Mouse (Mus musculus): ENCODE data around the gene Ropn1.

- no peak for TF ChIP-seq POLR2A (IDR thresholded peaks at IDR 0.05; ENCODE audit: insufficient read length, low read depth)
- TF ChIP-seq MYOG (IDR thresholded peaks at IDR 0.05; ENCODE audit: control insufficient read depth in 1 of 3, insufficient read depth in 1 of 3, insufficient read length in 2 of 3, low read depth in 2 of 3): no peak
- no peak for TF ChIP-seq MAX (IDR thresholded peaks at IDR 0.05; ENCODE audit: low read depth)
- TF ChIP-seq CEBPB (IDR thresholded peaks at IDR 0.05; ENCODE audit: insufficient read depth, poor library complexity, severe bottlenecking): no peak
- TF ChIP-seq REST (IDR thresholded peaks at IDR 0.05; ENCODE audit: insufficient read depth, insufficient read length): no peak
- TF ChIP-seq E2F4 (IDR thresholded peaks at IDR 0.05; ENCODE audit: insufficient read depth): no peak
- TF ChIP-seq POLR2AphosphoS2 (IDR thresholded peaks at IDR 0.05; ENCODE audit: insufficient read length, low read depth): no peak
- TF ChIP-seq TCF12 (IDR thresholded peaks at IDR 0.05; ENCODE audit: insufficient read depth, poor library complexity, severe bottlenecking): no peak
- no peak for TF ChIP-seq USF1 (IDR thresholded peaks at IDR 0.05; ENCODE audit: low read depth)
- TF ChIP-seq TCF3 (IDR thresholded peaks at IDR 0.05; ENCODE audit: insufficient read length, low read depth): no peak
Measured at GRCm38 (mm10) chr16:34691156-34691555, 41.4 kb downstream of the Ropn1 start.

Measured in myocyte (in vitro differentiated cells).